Mouse (Mus musculus) spleen, adult 2 months (tissue): ENCODE measurements around the gene Vps26b.

ENCODE experiments used
- CTCF ChIP-seq: fragments of 200-500 bp; IDR thresholded peaks from 2 replicates; pipeline ENCODE4 v1.5.1; 2011; ENCODE audit warnings: mild to moderate bottlenecking, inconsistent platforms; ENCODE audit not compliant: insufficient read depth, insufficient read length, insufficient replicate concordance; ENCODE audit errors: extremely low read depth
- POLR2A ChIP-seq: fragments of 200-500 bp; IDR thresholded peaks from 2 replicates; pipeline ENCODE4 v1.6.1; 2011; ENCODE audit warnings: low read depth, low read length, inconsistent platforms

GRCm38 (mm10) chr9:26985668-26986277 is 44.1 kb downstream of the Vps26b start:
- TF ChIP-seq CTCF (no peak), POLR2A (no peak)
